Mouse (Mus musculus): ENCODE results near the gene Prkar1a.

The Prkar1a gene

GRCm38 (mm10) chr11:109672881-109673739, 23.9 kb downstream of the Prkar1a start:
- DNase-seq (ENCODE audit: low spot score in 2 of 2) = no peak

- DNase-seq (ENCODE audit: low spot score in 2 of 2) = no peak
Observed at GRCm38 (mm10) chr11:109673741-109674140, 24.5 kb downstream of the Prkar1a start.

- DNase-seq (ENCODE audit: low spot score in 2 of 2) = no peak
Observed at GRCm38 (mm10) chr11:109674542-109674941, 25.3 kb downstream of the Prkar1a start.

GRCm38 (mm10) chr11:109675208-109675607, 26.0 kb downstream of the Prkar1a start:
- no peak for DNase-seq (ENCODE audit: low spot score in 2 of 2)

GRCm38 (mm10) chr11:109675771-109676170, 26.6 kb downstream of the Prkar1a start:
- no peak for DNase-seq (ENCODE audit: low spot score in 2 of 2)

- DNase-seq (ENCODE audit: low spot score in 2 of 2) = no peak
Observed at GRCm38 (mm10) chr11:109676621-109677373, 27.6 kb downstream of the Prkar1a start.

- no peak for DNase-seq (ENCODE audit: low spot score in 2 of 2)
Observed at GRCm38 (mm10) chr11:109678291-109678690, 29.1 kb downstream of the Prkar1a start.

- no peak for DNase-seq (ENCODE audit: low spot score in 2 of 2)
Observed at GRCm38 (mm10) chr11:109680934-109681333, 31.7 kb downstream of the Prkar1a start.

GRCm38 (mm10) chr11:109681556-109681955, 32.4 kb downstream of the Prkar1a start:
- DNase-seq (ENCODE audit: low spot score in 2 of 2) = no peak

GRCm38 (mm10) chr11:109682221-109682620, 33.0 kb downstream of the Prkar1a start:
- no peak for DNase-seq (ENCODE audit: low spot score in 2 of 2)

- DNase-seq (ENCODE audit: low spot score in 2 of 2) = no peak
Observed at GRCm38 (mm10) chr11:109689539-109689938, 40.3 kb downstream of the Prkar1a start.

- DNase-seq (ENCODE audit: low spot score in 2 of 2) = no peak
Observed at GRCm38 (mm10) chr11:109692737-109693136, 43.5 kb downstream of the Prkar1a start.

GRCm38 (mm10) chr11:109696519-109696918, 47.3 kb downstream of the Prkar1a start:
- no peak for DNase-seq (ENCODE audit: low spot score in 2 of 2)

GRCm38 (mm10) chr11:109697089-109697643, 48.0 kb downstream of the Prkar1a start:
- DNase-seq (ENCODE audit: low spot score in 2 of 2) = no peak

GRCm38 (mm10) chr11:109698740-109699139, 49.5 kb downstream of the Prkar1a start:
- no peak for DNase-seq (ENCODE audit: low spot score in 2 of 2)

- DNase-seq (ENCODE audit: low spot score in 2 of 2) = no peak
Observed at GRCm38 (mm10) chr11:109699784-109700183, 50.6 kb downstream of the Prkar1a start.

- no peak for DNase-seq (ENCODE audit: low spot score in 2 of 2)
Observed at GRCm38 (mm10) chr11:109700761-109701160, 51.6 kb downstream of the Prkar1a start.

GRCm38 (mm10) chr11:109702031-109702815, 53.0 kb downstream of the Prkar1a start:
- no peak for DNase-seq (ENCODE audit: low spot score in 2 of 2)

- DNase-seq (ENCODE audit: low spot score in 2 of 2) = no peak
Observed at GRCm38 (mm10) chr11:109703845-109704244, 54.6 kb downstream of the Prkar1a start.

- DNase-seq (ENCODE audit: low spot score in 2 of 2) = no peak
Observed at GRCm38 (mm10) chr11:109704311-109705205, 55.4 kb downstream of the Prkar1a start.
